10 mouse cellular contexts compared by ENCODE assay signal in the genomic region with DNA sequence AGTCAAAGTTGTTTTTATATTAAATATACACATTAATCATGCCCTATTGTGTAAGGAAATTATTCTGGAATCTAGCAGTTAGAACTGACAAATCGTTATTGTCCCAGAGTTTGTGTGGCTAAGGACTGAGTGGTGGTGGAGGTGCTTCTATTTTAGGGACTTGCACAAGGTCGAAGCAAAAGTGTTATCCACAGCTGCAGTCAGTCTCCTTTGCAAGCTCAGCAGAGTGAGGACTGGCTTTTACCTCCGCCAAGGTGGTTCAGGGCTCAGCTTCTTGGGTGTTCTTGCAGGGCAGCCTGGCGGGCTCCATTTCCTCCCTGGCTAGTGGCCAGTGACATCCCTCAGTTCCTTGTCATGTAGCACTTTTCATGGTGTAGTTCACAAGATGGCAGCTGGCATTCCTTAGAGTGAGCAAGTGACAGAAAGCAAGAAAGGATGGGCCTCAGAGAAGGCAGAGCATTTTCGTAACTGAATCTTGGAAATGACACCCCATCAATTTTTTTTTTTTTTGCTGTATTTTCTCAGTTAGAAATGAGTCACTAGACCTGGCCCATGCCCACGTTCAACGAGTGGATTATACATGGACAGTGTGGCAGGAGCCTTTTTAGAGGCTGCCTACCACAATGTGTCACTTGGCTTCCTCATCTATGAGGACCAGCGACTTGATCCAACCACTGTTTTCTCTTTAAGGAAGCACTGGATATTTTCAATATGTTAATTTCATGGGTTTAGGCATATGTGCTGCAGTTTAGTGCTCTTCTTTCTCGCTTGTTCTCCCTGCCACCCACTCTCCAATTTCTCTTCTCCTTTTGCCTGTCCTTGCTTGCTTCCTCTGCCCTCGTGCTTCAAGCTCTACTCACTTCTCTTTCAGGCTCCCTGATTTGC.
A peak's percentile ranks its signal among the peaks of the same experiment; 100 is the strongest.
DNase-seq lines count a peak whose midpoint lies in the region.
"Had no signal": no experiment of that assay in that cellular context is flagged by ENCODE, and none has a peak within 500 bp of the region (broad histone marks: within the 10 kb centered on the region; RNA-seq: fewer than 3 reads in every experiment).

No protein-coding gene starts in this region.

- intact Hi-C loops in left cerebral cortex, postnatal 14 days (cut with DNase I) = no loop called here

- DNase-seq in layer of hippocampus, adult 11-12 months (ENCODE audit: low spot score) = peak; percentile 52
- DNase-seq in layer of hippocampus, postnatal 10 days (ENCODE audit: low spot score in 2 of 2) = no peak
- peak; percentile 74 for DNase-seq in brain, adult 2 months (ENCODE audit: low read depth, low spot score)
- peak; percentile 28 to 54 for DNase-seq in left cerebral cortex, postnatal 14 days (ENCODE audit: low spot score in 2 of 2)
- peak; percentile 44 to 55 for DNase-seq in right cerebral cortex, postnatal 10 days (ENCODE audit: low spot score in 2 of 2)
- no peak for DNase-seq in gastrocnemius, postnatal 10 days
- no peak for DNase-seq in Muller cell, postnatal 12 days (ENCODE audit: inconsistent ontology term)
- no peak for DNase-seq in forebrain, embryonic 10.5 days (ENCODE audit: extremely low spot score, low spot score)

- H3K9me3 ChIP-seq in forebrain, embryonic 10.5 days = no peaks in the 10 kb centered on the region
- H3K9me3 ChIP-seq: limb, embryonic 15.5 days; neural tube, embryonic 12.5 days had no signal

- no peaks in the 10 kb centered on the region for H3K36me3 ChIP-seq in forebrain, embryonic 10.5 days (replicated peaks)
- H3K36me3 ChIP-seq: limb, embryonic 15.5 days; neural tube, embryonic 12.5 days had no signal

- 92% methylated on average over 10 of the region's 10 CpGs for WGBS in forebrain, embryonic 10.5 days

- H3K4me1 ChIP-seq in forebrain, embryonic 10.5 days = peaks cover 8% of the 10 kb centered on the region
- H3K4me1 ChIP-seq: limb, embryonic 15.5 days; neural tube, embryonic 12.5 days had no signal

- no peaks in the 10 kb centered on the region for H3K27me3 ChIP-seq in forebrain, embryonic 10.5 days (ENCODE audit: poor library complexity, severe bottlenecking)
- H3K27me3 ChIP-seq: limb, embryonic 15.5 days; neural tube, embryonic 12.5 days had no signal

- H3K27ac ChIP-seq in forebrain, embryonic 10.5 days = no peak overlapping the region
- H3K27ac ChIP-seq: limb, embryonic 15.5 days; neural tube, embryonic 12.5 days had no signal

- no peak overlapping the region for H3K4me3 ChIP-seq in forebrain, embryonic 10.5 days
- H3K4me3 ChIP-seq: limb, embryonic 15.5 days; neural tube, embryonic 12.5 days had no signal

Comparison
In these comparisons a context has a peak if more than half of its experiments do, and no peak if none do; other contexts are left out.
1. DNase-seq: peak in layer of hippocampus, adult 11-12 months (single experiment), brain, adult 2 months (single experiment), left cerebral cortex, postnatal 14 days (2 of 2) and right cerebral cortex, postnatal 10 days (2 of 2); none in layer of hippocampus, postnatal 10 days (0 of 2), gastrocnemius, postnatal 10 days (single experiment), Muller cell, postnatal 12 days (single experiment) and forebrain, embryonic 10.5 days (single experiment).